Mouse (Mus musculus): ENCODE data around the gene Snapc3.

- TF ChIP-seq CTCF (IDR thresholded peaks at IDR 0.05; ENCODE audit: insufficient read depth, low read depth, low read length) (no peak), POLR2A (IDR thresholded peaks at IDR 0.05; ENCODE audit: insufficient read depth, low read depth, low read length) (no peak)
Observed at GRCm38 (mm10) chr4:83379036-83379435, 38.5 kb upstream of the Snapc3 start.
